Mouse (Mus musculus) left cerebral cortex, adult 18-20 months (tissue): Measurements from ENCODE around the gene Fam120a. TPM values are rescaled to one million over a fixed set of nuclear protein-coding genes. Genes with fewer than 3 reads are reported as not detected.
A peak's percentile ranks its signal among the peaks of the same experiment; 100 is the strongest.

Experiments used
- DNase-seq, 2 experiments: peaks; one replicate each; pipeline ENCODE4 v3.0.0; 2021 to 2022; ENCODE audit warnings: low spot score in 2 of 2, mixed read lengths in 1 of 2
- total RNA-seq, 2 experiments: library from RNA; stranded (reverse); gene quantifications; 2 replicates each; pipeline ENCODE4 v1.2.3; 2021

Gene Fam120a
- total RNA-seq, 2 experiments from 2014 or later = 106 to 111 TPM

DNA sequence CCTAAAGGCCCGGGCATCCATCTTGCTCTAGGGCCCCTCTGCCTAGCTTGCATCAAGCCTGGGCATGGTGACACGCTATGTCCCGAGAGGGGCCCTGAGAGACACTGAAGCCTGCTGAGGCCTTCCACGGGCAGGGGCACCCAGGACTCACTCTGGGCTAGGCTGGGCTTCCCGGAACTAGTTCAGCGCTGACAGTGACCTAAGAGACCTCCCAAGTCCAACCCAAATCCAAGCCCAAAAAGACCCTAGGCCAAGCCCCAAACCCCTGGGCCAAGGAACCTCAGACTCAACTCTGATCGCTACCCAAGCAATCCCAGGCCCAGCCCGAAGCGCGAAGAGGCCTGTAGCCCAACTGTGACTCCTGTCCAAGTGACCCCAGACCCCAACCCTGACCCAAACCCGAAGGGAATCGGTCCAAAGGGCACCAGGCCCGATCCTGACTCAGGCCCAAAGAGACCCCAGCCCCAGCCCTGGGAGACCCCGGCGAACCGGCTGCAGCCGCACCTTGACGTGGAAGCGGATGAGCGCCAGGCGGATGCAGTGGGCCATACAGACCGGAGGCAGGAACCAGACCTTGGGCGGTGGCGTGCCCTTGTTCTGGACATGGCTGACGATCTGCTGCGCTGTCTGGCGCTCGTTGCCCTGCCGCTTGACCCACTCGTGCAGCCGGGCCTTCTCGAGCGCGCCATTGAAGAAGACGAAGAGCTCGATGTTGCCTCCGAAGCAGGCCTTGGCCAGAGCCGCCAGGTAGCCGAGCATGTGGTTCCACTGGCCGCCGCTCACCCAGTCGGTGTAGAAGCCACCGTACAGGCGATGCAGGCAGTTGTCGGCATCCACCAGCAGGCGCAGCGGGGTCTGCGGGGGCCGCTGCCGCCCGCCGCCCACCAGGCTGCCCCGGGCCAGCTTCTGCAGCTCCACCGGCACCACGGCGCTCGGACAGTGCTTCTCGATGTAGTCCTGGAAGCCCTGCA lies 681 bp downstream of the Fam120a start:
- peak; percentile 15 to 66 for DNase-seq

DNA sequence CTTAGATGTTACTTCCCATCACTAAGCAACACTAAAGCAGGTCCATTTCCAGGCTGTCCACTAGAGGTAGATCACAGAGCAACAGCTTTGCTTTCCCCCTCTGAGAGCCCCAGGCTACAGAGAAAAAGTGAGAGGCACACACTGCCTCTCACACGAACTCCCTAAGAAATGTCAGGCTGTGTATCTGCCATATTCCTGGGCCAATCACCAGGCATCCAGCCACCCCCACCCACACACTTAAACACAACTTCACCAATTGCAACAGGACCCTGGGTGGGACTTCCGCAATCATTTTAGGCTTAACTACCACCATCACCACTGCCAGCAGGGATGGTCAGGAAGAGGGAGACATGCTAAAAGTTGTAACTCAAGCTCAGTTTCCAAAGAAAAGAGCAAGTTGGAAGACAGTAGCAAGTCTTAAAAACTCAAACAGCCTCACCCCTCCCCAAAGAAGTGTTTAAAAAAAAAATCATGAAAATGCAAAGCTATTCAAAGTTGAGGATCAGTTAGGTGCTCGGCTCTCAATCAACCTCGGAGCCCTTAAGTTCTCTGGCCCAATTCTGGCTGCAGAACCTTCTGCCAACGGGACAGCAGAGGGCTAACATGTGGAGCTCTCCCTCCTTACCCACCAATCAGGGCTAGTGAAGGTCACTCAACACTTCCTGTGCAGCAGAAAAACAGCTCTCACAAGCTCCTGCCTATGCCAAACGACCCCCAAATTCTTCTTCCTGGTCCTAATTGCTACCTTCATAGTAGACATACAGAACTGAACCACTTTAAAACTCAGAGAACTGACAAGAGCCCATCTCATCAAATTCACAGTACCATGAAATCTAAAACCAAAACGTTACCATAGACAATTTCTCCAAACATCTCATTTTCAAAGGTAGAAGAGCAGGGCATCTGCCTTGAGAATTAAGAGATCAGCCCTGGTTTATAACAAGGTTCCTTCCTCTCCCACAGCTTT lies 2.0 kb downstream of the Fam120a start:
- peak; percentile 51 to 62 for DNase-seq

DNA sequence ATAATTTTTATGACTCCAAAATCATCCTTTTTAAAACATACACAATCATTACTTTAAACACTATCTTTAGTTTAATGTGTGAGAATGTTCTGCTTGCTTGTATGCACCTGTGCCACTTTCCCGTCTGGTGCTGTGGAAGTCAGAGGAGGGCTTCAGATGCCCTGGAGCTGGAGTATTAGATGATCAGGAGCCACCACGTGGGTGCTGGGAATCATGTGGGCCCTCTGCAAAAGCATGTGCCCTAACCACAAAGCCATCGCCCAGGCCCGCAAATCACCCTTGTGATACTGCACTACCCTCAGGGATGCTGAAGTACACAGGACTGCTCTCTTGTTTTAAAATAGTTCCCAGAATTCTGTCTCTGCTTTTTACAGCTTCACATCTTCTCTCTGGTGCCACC lies 3.0 kb downstream of the Fam120a start:
- no peak for DNase-seq

DNA sequence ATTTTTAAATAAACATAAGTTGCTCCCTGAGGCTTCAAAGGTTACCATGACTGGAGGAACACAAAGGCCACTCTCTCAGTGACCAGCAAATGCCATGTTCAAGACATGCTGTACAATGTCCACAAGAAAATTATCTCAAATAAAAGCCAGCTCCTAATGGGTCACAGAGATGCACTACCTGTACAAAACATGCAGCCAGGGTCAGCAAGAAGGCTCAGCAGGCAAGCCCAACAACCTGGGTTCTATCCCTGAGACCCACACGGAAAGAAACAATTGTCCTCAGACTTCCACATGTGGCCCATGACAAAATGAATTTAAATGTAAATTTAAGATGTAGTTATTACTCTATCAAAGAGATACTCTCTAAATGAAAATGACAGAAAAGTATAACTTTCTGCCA lies 4.7 kb downstream of the Fam120a start:
- no peak for DNase-seq

DNA sequence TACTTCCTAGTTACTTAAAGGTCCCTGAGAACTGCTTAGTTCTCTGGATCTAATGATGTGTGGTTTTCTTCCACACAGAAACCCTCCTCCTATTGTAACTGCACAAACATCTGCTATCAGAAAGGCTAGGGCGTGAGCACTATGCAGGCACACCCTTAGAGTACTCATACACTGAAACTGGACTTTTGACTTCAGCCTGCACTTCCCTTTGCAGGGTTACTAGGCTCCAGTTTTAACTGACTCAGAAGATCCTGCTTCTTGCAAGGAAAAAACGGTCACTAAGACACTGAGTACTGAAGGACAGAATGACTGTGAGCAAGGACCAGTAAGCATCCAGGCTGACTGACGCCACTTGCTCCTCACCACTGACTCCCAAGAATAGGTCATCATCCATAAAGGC lies 5.3 kb downstream of the Fam120a start:
- no peak for DNase-seq

DNA sequence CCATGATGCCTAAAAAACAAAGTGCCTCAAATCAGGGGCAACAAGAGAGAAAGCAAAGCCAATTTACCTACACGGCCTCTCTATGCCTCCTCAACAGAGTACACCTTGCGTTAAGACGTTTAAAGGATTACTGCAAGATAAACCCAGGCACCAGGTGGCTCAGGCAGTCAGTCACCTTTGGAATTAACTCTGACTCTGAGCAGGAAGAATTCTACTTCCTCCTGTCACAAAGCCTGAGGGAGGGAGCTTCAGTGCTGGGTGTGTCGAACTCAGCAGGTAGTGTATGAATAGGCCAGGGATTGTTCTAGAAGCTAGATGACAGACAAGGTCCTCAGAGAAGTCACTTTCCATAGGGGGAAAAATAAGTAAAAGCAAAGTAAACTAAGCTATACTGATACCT lies 9.2 kb downstream of the Fam120a start:
- no peak for DNase-seq

DNA sequence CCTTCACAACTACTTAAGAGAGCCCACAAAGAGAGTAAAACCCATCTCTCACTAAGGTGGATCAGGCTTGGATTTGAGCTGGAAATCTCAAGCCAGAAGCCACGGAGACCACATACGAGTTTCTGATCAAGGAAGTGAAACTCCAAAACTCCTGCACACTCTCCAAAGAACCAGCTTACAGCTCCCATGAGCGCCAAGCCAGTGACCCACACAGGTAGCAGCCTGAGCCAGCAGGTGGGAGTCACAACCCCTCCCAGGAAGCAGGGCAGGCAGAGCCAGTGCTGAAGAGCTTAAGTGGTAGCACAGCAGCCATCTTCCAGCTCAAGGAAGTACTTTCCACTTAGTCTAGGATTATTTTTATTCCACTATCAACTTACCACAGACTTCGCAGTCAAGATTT lies 13.0 kb downstream of the Fam120a start:
- DNase-seq = no peak

DNA sequence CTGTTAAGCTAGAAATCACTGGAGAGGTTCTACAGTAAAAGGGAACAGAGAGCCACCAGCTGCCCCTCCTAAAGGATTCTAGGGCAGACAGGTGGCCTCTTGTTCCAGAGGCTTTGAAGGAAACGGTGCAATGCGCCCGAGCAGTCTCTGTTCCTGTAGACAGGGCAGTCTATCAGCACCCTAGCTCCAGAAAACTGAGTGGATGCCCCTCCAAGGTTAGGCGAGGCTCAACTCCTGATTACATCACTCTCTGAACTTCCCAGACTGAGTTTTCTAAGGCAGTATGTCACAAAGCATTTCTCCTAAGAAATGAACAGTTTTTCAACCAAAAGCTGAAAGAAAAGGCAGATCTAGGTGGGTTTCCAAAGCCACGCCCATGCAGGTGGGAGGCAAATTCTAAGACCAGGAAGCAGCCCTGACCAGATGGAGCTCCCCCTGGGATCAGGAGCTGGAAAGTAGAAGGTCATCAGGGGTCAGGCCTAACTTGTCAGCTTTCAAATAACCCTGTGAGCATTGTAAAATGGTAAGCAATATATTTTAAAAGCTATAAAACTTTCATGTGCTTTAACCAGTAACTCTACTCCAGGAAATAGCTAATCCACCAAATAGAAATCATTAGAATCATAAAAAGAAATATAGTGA lies 17.1 kb downstream of the Fam120a start:
- DNase-seq = no peak

DNA sequence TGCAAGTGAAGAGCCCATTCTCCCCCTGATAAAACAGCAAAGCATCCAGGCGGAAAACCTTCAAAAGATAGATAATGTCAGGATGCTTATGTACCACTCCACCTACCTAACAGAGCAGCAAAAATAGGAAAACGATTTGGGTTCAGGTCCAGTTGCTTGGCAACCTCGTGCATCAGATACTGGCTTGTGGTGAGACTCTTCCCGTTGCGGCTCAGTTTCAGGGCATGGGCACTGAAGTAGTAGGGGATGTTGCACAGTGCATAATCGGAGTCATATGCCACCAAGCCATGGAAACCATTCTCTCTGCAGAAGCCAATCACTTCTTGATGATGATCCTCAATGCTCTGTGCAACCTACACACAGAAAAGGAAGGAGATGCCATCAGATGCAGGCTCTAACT lies 18.9 kb downstream of the Fam120a start:
- no peak for DNase-seq

DNA sequence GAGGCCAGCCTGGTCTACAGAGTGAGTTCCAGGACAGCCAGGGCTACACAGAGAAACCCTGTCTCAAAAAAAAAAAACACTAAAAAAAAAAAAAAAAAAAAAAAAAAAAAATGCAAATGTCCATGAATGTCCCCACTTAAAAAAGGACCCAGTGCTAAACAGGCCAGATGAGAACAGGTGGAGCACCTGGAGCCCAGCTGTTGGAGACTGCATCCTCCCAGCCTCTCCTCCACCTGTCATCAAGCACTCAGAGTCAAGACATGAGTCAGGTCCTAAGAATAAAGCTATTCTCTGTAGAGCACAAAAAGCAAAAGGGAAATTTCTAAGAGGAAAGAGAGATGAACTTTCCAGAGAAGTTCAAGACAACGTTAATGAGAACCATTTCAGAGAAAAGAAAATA lies 23.2 kb downstream of the Fam120a start:
- no peak for DNase-seq

DNA sequence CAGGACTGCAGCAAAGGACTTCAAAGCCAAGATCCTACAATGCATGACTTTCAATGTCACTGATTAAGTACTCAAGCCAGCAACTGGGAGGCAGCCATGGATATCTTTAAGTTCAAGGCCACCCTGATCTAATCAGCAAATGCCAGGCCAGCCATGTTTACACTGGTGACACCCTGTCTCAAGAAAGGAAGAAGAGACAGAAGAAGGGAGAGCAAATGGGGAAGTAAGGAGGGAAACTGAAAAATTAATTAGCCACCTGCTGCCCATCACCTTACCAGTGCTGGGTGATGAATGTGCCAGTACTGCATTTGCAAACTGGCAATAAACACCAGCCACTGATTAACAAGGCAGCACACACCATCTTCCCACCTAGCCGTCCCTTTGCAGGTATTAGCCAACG lies 25.3 kb downstream of the Fam120a start:
- no peak for DNase-seq

DNA sequence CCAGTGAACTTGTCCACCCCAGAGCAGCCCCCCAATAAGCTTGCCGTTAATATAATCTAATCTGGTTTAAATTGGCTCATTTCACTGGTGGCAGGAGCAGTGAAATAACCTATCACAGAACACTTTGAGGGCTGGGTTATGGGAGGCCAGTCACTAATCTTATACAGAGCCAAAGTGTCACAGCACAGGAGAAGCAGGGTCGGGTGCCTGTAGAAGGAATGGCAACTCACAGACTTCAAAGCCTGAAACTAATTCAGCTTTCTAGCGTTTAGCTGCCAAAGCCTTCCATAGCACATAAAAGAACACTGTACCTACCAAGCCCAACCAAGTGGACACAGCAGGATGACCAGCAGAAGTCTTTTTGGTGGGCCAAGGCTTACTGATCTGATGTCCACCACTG lies 26.0 kb downstream of the Fam120a start:
- no peak for DNase-seq

DNA sequence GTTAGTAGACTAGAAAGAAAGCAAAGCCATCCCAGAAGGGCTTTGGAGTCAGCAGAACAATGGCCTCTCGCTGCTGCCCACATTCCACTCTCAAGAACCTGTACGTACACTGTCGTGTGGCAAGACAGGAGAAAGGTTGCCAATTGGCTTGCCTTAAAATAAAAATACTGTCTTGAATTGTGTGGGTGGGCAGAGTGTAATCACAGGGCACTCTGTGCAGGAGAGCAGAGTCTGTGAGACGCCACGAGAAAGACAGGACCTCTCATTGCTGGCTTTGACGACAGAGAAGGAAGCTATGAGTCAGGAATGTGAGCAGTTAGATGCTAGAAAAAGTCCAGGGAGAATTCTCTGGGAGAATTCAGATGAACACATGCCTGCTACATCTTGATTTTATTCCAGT lies 33.2 kb downstream of the Fam120a start:
- no peak for DNase-seq

DNA sequence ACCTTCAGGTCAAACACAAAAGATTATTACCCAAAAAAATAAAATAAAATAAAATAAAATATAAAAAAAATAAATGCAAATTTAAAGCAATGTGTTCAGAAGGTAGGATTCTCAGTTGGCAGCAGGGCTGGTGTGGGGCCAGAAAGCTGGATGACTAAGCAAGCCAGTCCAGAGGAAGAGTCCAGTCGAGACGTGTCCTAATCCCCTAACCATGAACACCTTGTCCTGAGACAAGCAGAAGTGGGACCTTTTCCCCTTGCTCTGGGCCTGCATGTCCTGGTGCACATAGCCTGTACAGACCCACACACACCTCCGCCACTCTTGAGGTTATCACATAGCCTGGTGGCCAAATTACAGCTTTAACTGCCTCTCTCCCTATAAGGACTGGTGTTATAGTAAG lies 35.1 kb downstream of the Fam120a start:
- DNase-seq = no peak

DNA sequence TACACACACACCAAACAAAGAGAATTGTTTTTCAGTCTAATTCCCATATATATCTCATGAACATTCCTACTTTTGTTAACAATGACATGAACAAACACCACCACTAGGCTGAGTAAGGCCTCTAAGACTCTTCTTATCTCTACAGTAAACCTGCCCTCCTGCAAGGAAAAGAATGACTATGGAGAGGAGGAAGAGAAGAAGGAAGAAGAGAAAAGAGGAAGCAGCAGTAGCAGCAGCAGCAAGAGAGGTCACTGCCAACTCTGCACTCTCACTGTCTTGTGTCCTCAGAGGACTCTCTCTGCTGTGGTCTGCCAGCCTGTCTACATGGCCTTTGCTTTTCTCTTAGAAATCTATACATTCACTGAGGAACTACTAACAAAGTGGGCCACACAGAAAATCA lies 36.1 kb downstream of the Fam120a start:
- no peak for DNase-seq

DNA sequence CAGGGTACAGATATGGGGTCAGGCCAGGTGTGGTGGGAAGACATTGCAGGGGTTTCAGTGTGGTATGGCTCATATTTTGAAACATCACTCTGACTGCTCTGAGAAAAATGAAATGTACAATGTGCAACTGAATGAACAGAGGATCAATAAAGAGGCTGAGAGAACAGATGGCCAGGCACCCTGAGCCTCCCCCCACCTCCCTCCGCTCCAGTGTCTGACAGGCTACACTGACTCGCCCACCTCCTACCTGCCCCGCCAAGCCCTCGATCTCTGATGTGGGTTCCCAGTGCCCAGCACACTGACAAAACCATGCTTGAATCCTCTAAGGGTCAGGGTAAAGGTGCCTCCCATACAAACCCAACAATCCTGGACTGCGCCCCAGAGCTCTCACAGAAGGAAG lies 36.6 kb downstream of the Fam120a start:
- no peak for DNase-seq

DNA sequence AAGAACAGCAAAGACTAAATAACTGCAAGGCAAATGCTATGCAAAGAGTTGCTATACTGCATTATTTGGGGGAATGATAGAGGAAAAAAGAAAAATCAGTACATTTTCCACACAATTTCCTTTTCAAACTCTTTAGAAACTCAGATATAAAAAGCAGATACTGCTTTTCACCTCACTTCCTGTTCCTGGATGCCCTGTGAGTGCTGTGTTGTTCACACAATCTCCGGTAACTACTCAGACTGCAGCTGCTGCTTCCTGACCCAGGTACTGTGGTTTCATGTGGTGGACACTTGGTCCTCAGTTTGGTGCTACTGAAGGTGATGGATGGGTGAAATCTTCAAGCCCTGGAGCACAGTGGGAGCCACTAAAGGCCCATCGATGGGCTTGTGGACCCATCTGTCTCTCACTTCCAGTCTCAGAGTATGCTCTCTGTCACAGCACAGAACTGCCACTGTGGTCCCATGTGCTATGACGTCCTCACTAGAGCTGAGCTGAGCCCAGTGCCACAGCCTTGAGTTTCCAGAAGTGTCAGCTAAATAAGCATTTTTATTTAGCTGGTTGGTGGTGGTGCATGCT lies 38.2 kb downstream of the Fam120a start:
- no peak for DNase-seq

DNA sequence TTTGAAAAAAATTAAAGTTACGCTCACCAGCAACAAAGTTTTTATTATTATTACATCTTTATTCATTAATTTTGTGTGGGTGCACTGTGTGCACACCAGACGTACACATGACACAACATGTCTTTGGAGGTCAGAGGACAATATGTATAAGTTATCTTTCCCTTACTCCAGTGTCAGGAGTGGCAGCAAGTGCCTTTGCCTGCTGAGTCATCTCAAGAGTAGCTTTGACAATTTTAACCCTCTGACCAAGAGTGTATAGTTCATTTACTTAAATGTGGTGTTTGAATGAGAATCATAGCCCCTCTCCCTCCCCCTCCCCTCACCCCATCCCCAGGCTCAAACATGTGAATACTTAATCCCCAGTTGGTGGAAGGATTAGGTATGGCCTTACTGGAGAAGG lies 40.2 kb downstream of the Fam120a start:
- no peak for DNase-seq

DNA sequence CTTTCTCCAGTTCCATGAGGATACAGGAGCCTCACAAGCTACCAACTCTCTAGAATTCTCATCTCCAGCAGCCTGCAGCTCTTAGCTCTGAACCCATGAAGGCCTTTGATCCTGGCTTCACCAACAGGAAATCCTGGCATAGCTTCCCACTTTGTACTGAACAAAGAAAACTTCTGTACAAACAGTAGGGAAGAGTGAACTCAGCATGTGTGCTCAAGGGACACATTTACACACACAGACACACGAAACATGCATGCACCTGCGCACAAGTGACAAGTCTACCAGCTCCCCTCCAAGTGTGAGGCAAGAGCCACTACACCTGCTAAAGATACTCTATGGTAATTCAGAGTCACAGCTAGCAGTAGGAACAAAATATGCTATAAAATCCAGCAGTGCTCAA lies 45.1 kb downstream of the Fam120a start:
- no peak for DNase-seq

DNA sequence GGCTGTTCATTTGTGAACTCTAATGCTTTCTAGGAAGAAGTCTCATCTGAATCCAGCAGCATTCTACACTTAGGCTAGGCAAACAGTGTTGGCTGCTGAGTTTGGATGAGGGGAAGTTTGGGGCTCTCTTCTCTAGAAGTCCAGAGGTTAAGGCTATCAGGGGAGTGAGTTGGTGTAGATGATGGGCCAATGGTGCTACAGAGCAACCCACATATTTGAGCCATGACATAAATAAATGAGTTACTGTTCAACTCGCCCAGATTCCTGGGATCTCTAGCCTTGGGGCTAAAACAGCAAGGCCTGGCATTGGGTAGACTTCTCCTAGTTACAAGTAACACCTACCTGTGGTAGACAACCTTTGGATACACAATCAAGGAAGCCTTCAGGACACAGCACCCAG lies 46.6 kb downstream of the Fam120a start:
- no peak for DNase-seq

DNA sequence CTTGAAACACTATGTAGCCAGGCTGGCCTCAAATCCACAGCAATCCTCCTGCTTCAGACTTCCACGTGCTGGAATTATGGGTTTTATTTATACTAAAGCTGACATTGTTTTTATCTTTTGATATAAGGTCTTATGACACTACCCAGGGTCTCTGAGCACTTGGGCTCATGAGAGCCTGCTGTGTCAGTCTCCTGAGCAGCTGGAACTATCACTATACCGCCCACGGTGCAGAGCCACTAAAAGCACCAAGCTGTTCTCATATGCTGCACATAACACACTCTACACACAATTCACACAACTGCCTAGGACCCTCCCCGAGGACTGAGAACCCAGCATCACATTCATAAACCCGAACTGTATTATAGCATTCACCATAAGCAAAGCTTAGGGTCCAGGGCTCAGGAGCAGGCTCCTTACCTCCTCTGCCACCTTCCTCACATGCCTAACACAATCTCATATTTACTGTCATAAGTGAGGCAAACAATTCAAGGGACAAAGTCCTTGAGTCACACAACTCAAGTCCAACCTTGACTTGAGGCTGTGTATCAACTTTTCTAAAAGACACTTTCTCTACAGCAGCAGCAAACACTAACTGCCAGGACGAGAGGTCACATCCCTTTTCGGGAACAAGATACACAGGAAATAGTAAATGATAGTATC lies 47.9 kb downstream of the Fam120a start:
- no peak for DNase-seq
